Comparison of ENCODE assay signal across 10 mouse cellular contexts in genomic region chr9:61102451-61103358, GRCm38 (mm10).
DNase-seq lines count a peak whose midpoint lies in the region; ATAC-seq and TF ChIP-seq lines count a peak whose summit lies in the region.
"Had no signal": no experiment of that assay in that cellular context is flagged by ENCODE, and none has a peak within 500 bp of the region (broad histone marks: within the 10 kb centered on the region; RNA-seq: fewer than 3 reads in every experiment).

No protein-coding gene starts in this region.

- no peaks in the 10 kb centered on the region for H3K9me3 ChIP-seq in forebrain, embryonic 11.5 days (ENCODE audit: control insufficient read depth, low read length)
- no peaks in the 10 kb centered on the region for H3K9me3 ChIP-seq in limb, embryonic 10.5 days (replicated peaks)
- H3K9me3 ChIP-seq in neural tube, embryonic 13.5 days, result no peaks in the 10 kb centered on the region
- H3K9me3 ChIP-seq: kidney, embryonic 15.5 days; lung, embryonic 15.5 days had no signal

- WGBS in forebrain, embryonic 11.5 days, result 15% methylated on average over 24 of the region's 24 CpGs
- 46% methylated on average over 24 of the region's 24 CpGs for WGBS in limb, embryonic 10.5 days
- 22% methylated on average over 24 of the region's 24 CpGs for WGBS in neural tube, embryonic 13.5 days
- 89% methylated on average over 24 of the region's 24 CpGs for WGBS in cerebellum, adult 2 months

- TF ChIP-seq CTCF in cerebellum, adult 2 months (IDR thresholded peaks at IDR 0.05; ENCODE audit: borderline replicate concordance, insufficient read depth, low read depth, low read length), result no peak

- no peaks in the 10 kb centered on the region for H3K36me3 ChIP-seq in forebrain, embryonic 11.5 days (ENCODE audit: control insufficient read depth, insufficient read depth, low read length)
- no peaks in the 10 kb centered on the region for H3K36me3 ChIP-seq in limb, embryonic 10.5 days
- H3K36me3 ChIP-seq in neural tube, embryonic 13.5 days, result no peaks in the 10 kb centered on the region
- H3K36me3 ChIP-seq: kidney, embryonic 15.5 days; lung, embryonic 15.5 days had no signal

- ATAC-seq in forebrain, embryonic 11.5 days (replicated peaks; ENCODE audit: low FRiP score), result peak; percentile 90
- no peak; the same call in 1 of the 2 replicates for ATAC-seq in neural tube, embryonic 13.5 days (ENCODE audit: low read depth)

- peak overlapping the region; percentile 22; the same call in 1 of the 2 replicates for H3K4me2 ChIP-seq in forebrain, embryonic 11.5 days (ENCODE audit: low read depth, low read length, severe bottlenecking)
- peak overlapping the region; percentile 18; the same call in 1 of the 2 replicates for H3K4me2 ChIP-seq in neural tube, embryonic 13.5 days
- H3K4me2 ChIP-seq: kidney, embryonic 15.5 days; lung, embryonic 15.5 days had no signal

- peak overlapping the region; percentile 93 for H3K27ac ChIP-seq in forebrain, embryonic 11.5 days (ENCODE audit: low read depth, low read length)
- H3K27ac ChIP-seq in limb, embryonic 10.5 days, result no peak overlapping the region
- H3K27ac ChIP-seq in neural tube, embryonic 13.5 days (replicated peaks), result 0 out of 2 replicates have a peak overlapping the region, but pooled peaks have one; percentile 33
- H3K27ac ChIP-seq in cerebellum, adult 2 months (ENCODE audit: insufficient read depth, low read length), result no peak overlapping the region
- H3K27ac ChIP-seq: kidney, embryonic 15.5 days; lung, embryonic 15.5 days had no signal

- no peak for TF ChIP-seq POLR2A in cerebellum, adult 2 months (IDR thresholded peaks at IDR 0.05; ENCODE audit: borderline replicate concordance, insufficient read depth, low read length)

- peaks cover 5% of the 10 kb centered on the region; the same call in 1 of the 2 replicates for H3K27me3 ChIP-seq in forebrain, embryonic 11.5 days (ENCODE audit: control insufficient read depth, insufficient read depth, low read length)
- H3K27me3 ChIP-seq in limb, embryonic 10.5 days (ENCODE audit: low read depth, poor library complexity, severe bottlenecking), result peaks cover 48% of the 10 kb centered on the region
- peaks cover 43% of the 10 kb centered on the region for H3K27me3 ChIP-seq in neural tube, embryonic 13.5 days
- no peaks in the 10 kb centered on the region for H3K27me3 ChIP-seq in cerebellum, adult 2 months (ENCODE audit: control insufficient read depth, insufficient read depth, low read length)

- no peak overlapping the region for H3K9ac ChIP-seq in forebrain, embryonic 11.5 days (ENCODE audit: low read length)
- no peak overlapping the region for H3K9ac ChIP-seq in neural tube, embryonic 13.5 days
- H3K9ac ChIP-seq: kidney, embryonic 15.5 days; lung, embryonic 15.5 days had no signal

- H3K4me3 ChIP-seq in forebrain, embryonic 11.5 days (ENCODE audit: low read depth, low read length), result no peak overlapping the region
- no peak overlapping the region for H3K4me3 ChIP-seq in limb, embryonic 10.5 days
- no peak overlapping the region for H3K4me3 ChIP-seq in neural tube, embryonic 13.5 days
- no peak overlapping the region for H3K4me3 ChIP-seq in cerebellum, adult 2 months (replicated peaks; ENCODE audit: insufficient read depth, low read depth, low read length)
- H3K4me3 ChIP-seq: kidney, embryonic 15.5 days; lung, embryonic 15.5 days had no signal

- peaks cover 22% of the 10 kb centered on the region for H3K4me1 ChIP-seq in forebrain, embryonic 11.5 days (replicated peaks; ENCODE audit: control insufficient read depth, insufficient read depth, low read length)
- peaks cover 36% of the 10 kb centered on the region for H3K4me1 ChIP-seq in limb, embryonic 10.5 days
- peaks cover 27% of the 10 kb centered on the region for H3K4me1 ChIP-seq in neural tube, embryonic 13.5 days (replicated peaks)
- H3K4me1 ChIP-seq in cerebellum, adult 2 months (ENCODE audit: control insufficient read depth, insufficient read depth, low read length), result no peaks in the 10 kb centered on the region; the same call in 1 of the 2 replicates
- H3K4me1 ChIP-seq: lung, embryonic 15.5 days had no signal

- DNase-seq in embryo, embryonic 10.5 days (ENCODE audit: low spot score), result peak; percentile 78
- peak; percentile 85 for DNase-seq in forebrain, embryonic 11.5 days (ENCODE audit: low spot score)
- peak; percentile 51 for DNase-seq in limb, embryonic 10.5 days (ENCODE audit: low spot score)
- no peak for DNase-seq in testis, postnatal 14 days (ENCODE audit: low spot score)
- DNase-seq in cerebellum, adult 2 months, result no peak
- DNase-seq in liver, result no peak
- DNase-seq: gastrocnemius, postnatal 25 days had no signal

Comparison
In these comparisons a context has a peak if more than half of its experiments do, and no peak if none do; other contexts are left out.
1. DNase-seq: peak in embryo, embryonic 10.5 days (single experiment), forebrain, embryonic 11.5 days (single experiment) and limb, embryonic 10.5 days (single experiment); none in testis, postnatal 14 days (single experiment), cerebellum, adult 2 months (0 of 2) and liver (single experiment).
2. H3K27ac ChIP-seq: peak in forebrain, embryonic 11.5 days (single experiment) and neural tube, embryonic 13.5 days (single experiment); none in limb, embryonic 10.5 days (single experiment) and cerebellum, adult 2 months (single experiment).